Mouse (Mus musculus) liver, embryonic 14.5 days (tissue): ENCODE results near the gene Wfdc11.

Experiments
- CTCF ChIP-seq: IDR thresholded peaks from 2 replicates; pipeline ENCODE4 v1.5.1; 2016; ENCODE audit warnings: antibody characterized with exemption, low read depth, control low read depth
- EP300 ChIP-seq: IDR thresholded peaks from 2 replicates; pipeline ENCODE4 v1.6.1; 2016; ENCODE audit warnings: antibody characterized with exemption, low read depth

DNA sequence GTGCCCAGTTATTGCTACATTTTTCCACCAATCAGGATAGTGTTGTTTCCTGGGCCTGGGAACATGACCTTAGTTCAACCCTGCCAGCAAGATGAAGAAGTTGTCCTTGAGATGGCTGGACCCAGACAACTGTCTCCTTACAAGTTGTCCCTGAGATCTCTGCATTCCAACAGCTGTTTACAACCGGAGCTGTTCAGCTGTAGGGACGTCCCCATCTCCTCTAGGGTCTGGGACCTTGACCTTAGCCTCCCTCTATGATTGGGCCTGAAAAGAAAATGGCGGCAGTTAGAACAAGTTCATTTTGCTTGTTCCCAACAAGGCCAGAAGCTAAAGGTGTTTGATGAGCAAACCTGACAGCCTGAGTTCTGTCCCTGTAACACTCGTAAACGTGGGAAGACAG lies 54.8 kb downstream of the Wfdc11 start:
- TF ChIP-seq CTCF: no peak
- TF ChIP-seq EP300: no peak
